Mouse (Mus musculus): ENCODE measurements around the gene Spo11.

Gene Spo11

GRCm38 (mm10) chr2:173034998-173035397 is 57.5 kb downstream of the Spo11 start:
- no peak for DNase-seq

DNA sequence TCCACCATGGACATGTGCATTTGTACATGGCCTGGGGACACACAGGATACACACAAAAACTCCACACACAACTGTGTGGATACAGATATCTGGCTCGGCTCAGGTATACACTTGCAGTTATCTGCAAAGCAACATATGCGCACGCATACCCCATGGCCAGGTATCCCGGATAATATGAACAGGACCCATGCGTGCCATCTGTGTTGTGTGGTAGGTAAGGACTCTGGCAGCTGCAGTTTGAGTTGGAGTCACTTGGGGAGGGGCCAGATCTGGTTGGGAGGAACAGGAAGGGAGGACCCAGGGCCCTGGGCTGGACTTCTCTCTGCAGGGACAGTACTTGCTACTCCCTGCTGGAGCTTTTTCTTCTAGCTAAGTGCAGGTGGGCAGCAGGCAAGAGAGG is 58.2 kb downstream of the Spo11 start:
- no peak for DNase-seq

DNA sequence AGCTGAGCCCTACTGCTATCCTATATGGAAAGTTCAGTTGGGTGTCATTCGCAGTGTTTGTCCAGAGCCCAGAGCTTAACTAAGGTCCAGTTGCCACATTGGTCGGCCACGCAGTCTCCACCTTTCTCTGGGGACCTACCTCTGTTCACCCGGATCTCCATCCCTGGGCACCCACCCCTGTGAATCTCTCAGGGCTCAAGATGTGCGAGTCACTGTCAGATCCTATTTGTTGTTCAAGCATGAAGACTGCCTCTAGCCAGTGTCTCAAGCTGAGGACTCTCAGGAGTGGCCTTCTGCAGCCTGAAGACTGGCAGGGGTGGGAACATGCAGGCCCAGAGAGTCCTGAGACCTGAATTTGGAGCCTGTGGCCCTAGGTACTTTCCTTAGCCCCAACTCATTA is 58.6 kb downstream of the Spo11 start:
- no peak for DNase-seq

GRCm38 (mm10) chr2:173036611-173037010 is 59.1 kb downstream of the Spo11 start:
- no peak for DNase-seq

DNA sequence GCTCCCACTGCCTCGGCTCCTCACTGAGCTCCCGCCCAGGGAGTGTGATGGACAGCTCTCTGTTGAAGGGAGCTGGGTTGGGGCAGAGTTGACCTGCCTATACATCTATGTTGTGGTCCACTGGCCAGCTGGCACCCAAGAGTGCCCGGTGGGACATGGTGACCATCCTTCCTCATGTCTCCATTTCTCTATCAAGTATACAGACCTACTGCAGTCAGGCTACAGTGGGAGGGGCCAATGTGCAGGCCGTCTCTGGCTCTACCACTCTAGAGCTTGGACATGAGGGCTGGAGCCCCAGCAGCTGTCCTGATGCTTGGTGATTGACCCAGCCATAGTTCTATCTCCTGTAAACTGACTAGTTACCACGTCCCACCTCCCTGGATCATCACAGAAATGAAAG is 59.8 kb downstream of the Spo11 start:
- DNase-seq: no peak

DNA sequence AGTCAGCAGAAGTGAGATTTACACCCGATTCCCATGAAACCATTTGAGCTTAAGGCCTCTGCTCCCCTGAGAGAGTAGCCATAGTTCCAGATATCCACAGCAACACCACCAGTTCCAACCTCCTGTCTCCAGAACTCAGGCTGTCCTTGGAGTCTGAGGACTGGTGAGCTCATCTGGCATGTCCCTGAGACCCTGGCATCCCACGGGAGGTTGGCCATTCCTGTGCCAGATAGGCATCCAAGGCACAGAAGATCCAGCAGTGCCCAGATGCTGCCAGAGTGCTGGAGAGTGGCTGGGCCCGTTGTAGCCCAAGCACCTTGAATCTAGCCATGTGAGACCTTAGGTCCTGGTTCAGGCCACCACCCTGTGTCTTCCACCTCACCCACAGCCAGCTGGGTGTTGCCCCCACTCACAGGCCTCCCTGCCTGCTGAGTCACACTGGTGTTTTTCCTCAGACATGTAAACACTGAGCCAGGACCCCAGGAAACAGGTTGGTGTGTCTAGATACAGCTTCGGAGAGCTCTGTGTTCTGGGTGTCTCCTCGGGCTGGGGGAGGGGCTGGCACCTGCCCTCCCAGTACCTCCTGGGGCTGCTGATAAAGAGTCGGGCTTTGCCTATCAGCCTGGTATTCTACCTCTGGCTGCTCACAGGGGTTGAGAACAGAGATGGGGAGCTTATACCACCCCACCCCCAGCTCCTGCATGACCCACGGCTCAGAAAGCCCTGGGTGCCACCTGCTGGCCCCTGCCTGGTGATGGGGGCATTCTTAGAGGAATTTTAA is 60.5 kb downstream of the Spo11 start:
- DNase-seq: no peak

GRCm38 (mm10) chr2:173039041-173039440 is 61.5 kb downstream of the Spo11 start:
- no peak for DNase-seq

GRCm38 (mm10) chr2:173040803-173041202 is 63.3 kb downstream of the Spo11 start:
- DNase-seq: no peak

DNA sequence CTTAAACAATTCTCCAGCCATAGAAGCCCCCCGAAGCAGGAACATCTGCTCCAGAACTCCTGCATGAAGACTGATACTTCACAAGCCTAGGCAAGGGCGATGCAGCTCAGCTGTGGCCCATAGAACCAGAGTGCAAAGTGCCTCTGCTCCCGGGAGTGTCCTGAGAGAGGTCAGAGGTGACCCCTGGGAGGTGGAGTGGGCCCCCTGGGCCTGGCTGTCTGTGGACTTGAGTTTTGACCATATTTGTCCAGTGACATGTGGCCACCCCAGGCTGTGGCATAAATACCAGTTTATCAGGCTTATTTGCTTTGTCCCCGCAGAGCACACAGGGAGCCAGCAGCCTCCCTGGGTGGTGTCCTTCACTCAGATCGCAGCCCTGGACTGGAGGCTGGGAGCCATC is 63.7 kb downstream of the Spo11 start:
- DNase-seq: no peak

GRCm38 (mm10) chr2:173041893-173042292 is 64.4 kb downstream of the Spo11 start:
- DNase-seq: no peak

- no peak for DNase-seq
Observed at GRCm38 (mm10) chr2:173042504-173043162, 65.1 kb downstream of the Spo11 start.
